Mouse (Mus musculus): Measurements from ENCODE around the gene Olfr695.
"Not testable (repeated sequence)": the region's sequence is repeated elsewhere in the genome, so short reads cannot be mapped to it uniquely, and the experiment has no call there.

The Olfr695 gene

DNA sequence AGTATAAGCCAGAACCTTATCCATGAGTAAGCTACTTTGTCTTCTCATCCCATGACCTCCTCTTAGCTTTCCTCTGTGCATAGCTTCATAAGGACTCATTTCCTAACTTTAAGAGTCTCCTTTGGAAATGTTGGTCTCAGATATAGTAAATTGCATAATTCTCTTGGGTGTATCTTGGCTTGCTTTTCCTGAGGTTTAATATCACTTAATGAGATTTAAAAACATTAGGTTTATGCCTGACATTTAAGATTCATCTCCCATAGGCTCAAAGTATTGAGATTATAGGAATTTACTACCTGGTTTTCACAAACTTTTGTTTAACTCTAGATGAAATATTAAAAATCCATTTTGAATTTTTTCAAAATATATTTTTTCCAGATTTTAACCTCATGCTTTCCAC, at the start of gene Olfr695:
Gene Olfr695 (minus strand): TSS at position 101 of the 400 bp plus-strand sequence.
- no peak for DNase-seq

DNA sequence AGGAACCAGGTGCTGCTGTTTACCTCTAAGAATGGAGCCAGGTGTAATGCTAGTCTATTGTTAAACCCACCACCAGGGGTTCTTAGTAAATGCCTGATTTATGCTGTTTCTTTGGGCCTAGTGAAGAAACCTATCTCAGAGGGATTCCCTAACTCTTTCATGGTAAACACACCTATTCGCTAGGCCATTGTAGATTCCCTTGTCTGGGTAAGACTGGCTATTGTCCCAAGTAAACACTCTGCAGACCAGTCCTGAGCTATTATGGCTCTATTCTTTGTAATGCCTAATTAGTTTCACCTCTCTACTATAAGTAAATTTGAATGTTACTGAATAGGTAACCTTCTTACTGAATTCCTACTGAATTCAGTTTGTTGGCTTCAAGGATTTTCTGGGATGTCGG, 44.8 kb upstream of the Olfr695 start:
- not testable (repeated sequence) for DNase-seq

DNA sequence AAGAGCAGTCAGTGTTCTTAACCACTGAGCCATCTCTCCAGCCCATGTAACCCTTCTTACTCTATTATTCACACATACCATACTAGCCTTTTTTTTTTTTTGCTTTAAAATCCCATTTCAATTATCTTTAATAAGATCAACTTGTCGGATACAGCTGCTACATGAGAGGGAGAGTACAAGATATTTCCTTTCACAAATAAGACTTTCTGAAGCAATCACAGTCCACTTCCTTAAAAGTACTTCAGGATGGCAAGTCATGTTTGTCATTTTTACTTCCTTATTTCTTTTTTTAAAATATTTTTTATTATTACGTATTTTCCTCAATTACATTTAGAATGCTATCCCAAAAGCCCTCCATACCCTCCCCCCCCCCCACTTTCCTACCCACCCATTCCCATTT, 42.6 kb upstream of the Olfr695 start:
- DNase-seq, result no peak

GRCm38 (mm10) chr7:106755297-106755696, 39.1 kb upstream of the Olfr695 start, which contains the start of gene Olfr698:
Gene Olfr698 (minus strand): TSS chr7:106755397.
- no peak for DNase-seq

GRCm38 (mm10) chr7:106745811-106746210, 29.6 kb upstream of the Olfr695 start:
- DNase-seq, result no peak

GRCm38 (mm10) chr7:106742343-106742742, 26.1 kb upstream of the Olfr695 start, which contains the start of gene Olfr697:
Gene Olfr697 (minus strand): TSS chr7:106742443.
- DNase-seq, result no peak

GRCm38 (mm10) chr7:106737028-106737427, 20.8 kb upstream of the Olfr695 start:
- DNase-seq, result no peak

DNA sequence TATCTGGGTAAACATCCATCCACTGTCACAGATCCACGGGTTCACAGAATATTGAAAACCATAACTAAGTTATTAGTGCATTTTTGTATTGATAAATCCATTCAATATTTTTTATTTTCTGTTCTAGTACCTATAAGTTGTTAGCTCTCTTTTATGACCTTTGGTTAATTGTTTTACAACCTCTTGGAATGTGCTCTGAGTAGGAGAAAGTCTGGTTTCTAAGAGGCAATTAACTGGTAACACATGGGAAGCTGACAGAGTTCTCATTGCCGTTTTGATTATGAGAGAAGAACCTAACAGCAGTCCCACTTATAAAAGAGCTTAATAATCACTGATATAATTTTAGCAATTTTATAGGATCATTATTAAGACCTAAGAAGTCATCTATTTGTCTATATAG, 17.5 kb upstream of the Olfr695 start:
- no peak for DNase-seq

GRCm38 (mm10) chr7:106725654-106726053, 9.5 kb upstream of the Olfr695 start:
- not testable (repeated sequence) for DNase-seq

- no peak for DNase-seq
These were observed 4.7 kb downstream of the Olfr695 start for GRCm38 (mm10) chr7:106711463-106711862.

DNA sequence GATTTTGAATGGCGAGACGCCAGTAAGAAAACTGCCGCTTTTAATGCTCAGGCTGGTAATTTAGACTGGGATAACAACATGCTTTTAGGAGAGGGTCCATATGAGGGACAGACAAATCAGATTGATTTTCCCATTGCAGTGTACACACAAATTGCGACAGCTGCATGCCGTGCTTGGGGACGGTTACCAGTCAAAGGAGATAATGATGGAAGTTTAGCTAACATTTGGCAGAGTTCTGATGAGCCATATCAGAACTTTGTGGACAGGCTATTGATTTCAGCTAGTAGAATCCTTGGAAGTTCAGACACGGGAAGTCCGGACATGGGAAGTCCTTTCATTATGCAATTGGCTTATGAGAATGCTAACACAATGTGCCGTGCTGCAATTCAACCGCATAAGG, 8.5 kb downstream of the Olfr695 start:
- not testable (repeated sequence) for DNase-seq

DNA sequence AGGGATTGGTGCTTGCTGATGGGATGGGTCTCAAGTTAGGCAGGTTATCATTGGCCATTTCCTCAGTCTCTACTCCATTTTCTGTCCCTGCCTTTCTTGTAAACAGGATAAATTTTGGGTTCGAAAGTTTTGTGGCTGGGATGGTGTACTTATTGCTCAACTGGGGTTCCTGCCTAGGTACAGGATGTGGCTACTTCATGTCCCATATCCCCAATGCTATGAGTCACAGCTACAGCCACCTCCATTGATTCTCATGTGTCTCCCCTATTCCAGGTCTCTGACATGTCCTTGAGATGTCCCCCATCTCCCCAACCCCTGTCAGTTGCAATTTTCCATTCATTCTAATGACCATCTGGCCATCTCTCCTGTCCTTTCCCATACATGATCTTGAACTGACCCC, 19.3 kb downstream of the Olfr695 start:
- no peak for DNase-seq

GRCm38 (mm10) chr7:106692976-106693375, 23.2 kb downstream of the Olfr695 start:
- DNase-seq, result no peak

DNA sequence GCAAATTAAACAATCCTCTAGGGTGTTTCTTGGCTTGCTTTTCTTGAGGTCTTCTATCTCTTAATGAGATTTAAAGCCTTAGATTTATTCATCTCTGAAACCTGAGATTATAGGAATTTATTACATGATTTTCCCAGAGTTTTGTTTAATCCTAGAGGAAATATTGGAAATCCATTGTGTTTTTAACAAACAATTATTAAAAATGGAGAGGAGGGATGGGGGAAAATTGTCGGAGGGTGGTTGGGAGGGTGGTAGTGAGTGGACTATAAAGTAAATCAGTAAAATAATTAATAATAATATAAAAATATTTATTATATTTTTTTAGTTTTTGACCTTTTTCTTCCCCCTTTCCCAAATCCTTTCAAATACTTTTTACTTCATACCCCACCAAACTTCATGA, 24.5 kb downstream of the Olfr695 start, which contains the start of gene Olfr694:
Gene Olfr694 (minus strand): TSS at position 101 of the 400 bp plus-strand sequence.
- no peak for DNase-seq

- no peak for DNase-seq
These were observed 30.8 kb downstream of the Olfr695 start for GRCm38 (mm10) chr7:106685382-106685781.

GRCm38 (mm10) chr7:106680484-106680883, 35.7 kb downstream of the Olfr695 start, which contains the start of gene Olfr693:
Gene Olfr693 (minus strand): TSS chr7:106680584.
- DNase-seq, result no peak
